28 mouse cellular contexts compared by ENCODE assay signal in the genomic region with DNA sequence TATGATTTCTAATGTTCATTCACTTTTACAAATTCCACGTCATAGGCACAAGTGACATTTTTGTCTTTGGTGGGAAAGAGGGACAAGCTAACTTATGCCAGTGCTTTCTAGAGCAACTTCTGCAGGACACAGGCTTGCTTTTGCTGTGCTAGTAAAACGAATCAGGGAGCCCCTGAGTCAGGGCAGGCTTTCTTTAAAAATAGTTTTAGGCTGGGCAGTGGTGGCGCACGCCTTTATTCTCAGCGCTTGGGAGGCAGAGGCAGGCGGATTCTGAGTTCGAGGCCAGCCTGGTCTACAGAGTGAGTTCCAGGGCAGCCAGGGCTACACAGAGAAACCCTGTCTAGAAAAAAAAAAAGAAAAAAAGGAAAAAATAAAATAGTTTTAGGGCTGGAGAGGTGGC. TPM values are rescaled to one million over a fixed set of nuclear protein-coding genes. Genes with fewer than 3 reads are reported as not detected.
"Had no signal": no experiment of that assay in that cellular context is flagged by ENCODE, and none has a peak within 500 bp of the region (broad histone marks: within the 10 kb centered on the region; RNA-seq: fewer than 3 reads in every experiment).

No protein-coding gene starts in this region.

- H3K9me3 ChIP-seq: embryonic facial prominence, embryonic 10.5 days; embryonic facial prominence, embryonic 12.5 days; embryonic facial prominence, embryonic 13.5 days; embryonic facial prominence, embryonic 15.5 days; forebrain, embryonic 10.5 days; forebrain, embryonic 13.5 days; forebrain, embryonic 15.5 days had no signal

- H3K4me2 ChIP-seq: embryonic facial prominence, embryonic 12.5 days; embryonic facial prominence, embryonic 13.5 days; embryonic facial prominence, embryonic 15.5 days; forebrain, embryonic 13.5 days; forebrain, embryonic 15.5 days had no signal

- ATAC-seq: forebrain, embryonic 13.5 days; forebrain, embryonic 14.5 days; forebrain, embryonic 15.5 days; forebrain, embryonic 16.5 days; forebrain, postnatal 0 days had no signal

- DNase-seq: cerebellum, adult 2 months; cerebellum, adult 8-10 months; cerebellum, adult 9-10 months; cerebellum, adult 9-11 months; cerebellum, postnatal 10 days; cerebellum, postnatal 14 days; cerebellum, postnatal 25 days; cerebellum, postnatal 36 days; embryo, embryonic 11 days; forebrain, postnatal 0 days; gastrocnemius, adult 2 months; gastrocnemius, postnatal 10 days; gastrocnemius, postnatal 14 days; gastrocnemius, postnatal 25 days; gastrocnemius, postnatal 36 days; heart, adult 11 months; heart, adult 18-20 months; heart, adult 2 months had no signal

- H3K4me1 ChIP-seq: embryonic facial prominence, embryonic 10.5 days; embryonic facial prominence, embryonic 12.5 days; embryonic facial prominence, embryonic 13.5 days; embryonic facial prominence, embryonic 15.5 days; forebrain, embryonic 10.5 days; forebrain, embryonic 13.5 days; forebrain, embryonic 15.5 days had no signal

- H3K27ac ChIP-seq: embryonic facial prominence, embryonic 10.5 days; embryonic facial prominence, embryonic 12.5 days; embryonic facial prominence, embryonic 13.5 days; embryonic facial prominence, embryonic 15.5 days; forebrain, embryonic 10.5 days; forebrain, embryonic 13.5 days; forebrain, embryonic 15.5 days; gastrocnemius, adult 2 months; heart, adult 2 months had no signal

- H3K4me3 ChIP-seq: embryonic facial prominence, embryonic 10.5 days; embryonic facial prominence, embryonic 12.5 days; embryonic facial prominence, embryonic 13.5 days; embryonic facial prominence, embryonic 15.5 days; erythroblast, embryonic 14.5 days; forebrain, embryonic 10.5 days; forebrain, embryonic 13.5 days; forebrain, embryonic 15.5 days; gastrocnemius, adult 2 months; heart, adult 2 months had no signal

- H3K9ac ChIP-seq: embryonic facial prominence, embryonic 12.5 days; embryonic facial prominence, embryonic 13.5 days; embryonic facial prominence, embryonic 15.5 days; forebrain, embryonic 13.5 days; forebrain, embryonic 15.5 days; forebrain, postnatal 0 days had no signal

- H3K27me3 ChIP-seq: embryonic facial prominence, embryonic 12.5 days; embryonic facial prominence, embryonic 13.5 days; embryonic facial prominence, embryonic 15.5 days; forebrain, embryonic 13.5 days; forebrain, embryonic 15.5 days had no signal

RNA-seq across cellular contexts. Expression of a gene that starts 46.8 kb away (rescaled TPM):
- polyA plus RNA-seq: erythroblast, embryonic 14.5 days had no signal
